ENCODE assay signal across 28 mouse cellular contexts in the genomic region with DNA sequence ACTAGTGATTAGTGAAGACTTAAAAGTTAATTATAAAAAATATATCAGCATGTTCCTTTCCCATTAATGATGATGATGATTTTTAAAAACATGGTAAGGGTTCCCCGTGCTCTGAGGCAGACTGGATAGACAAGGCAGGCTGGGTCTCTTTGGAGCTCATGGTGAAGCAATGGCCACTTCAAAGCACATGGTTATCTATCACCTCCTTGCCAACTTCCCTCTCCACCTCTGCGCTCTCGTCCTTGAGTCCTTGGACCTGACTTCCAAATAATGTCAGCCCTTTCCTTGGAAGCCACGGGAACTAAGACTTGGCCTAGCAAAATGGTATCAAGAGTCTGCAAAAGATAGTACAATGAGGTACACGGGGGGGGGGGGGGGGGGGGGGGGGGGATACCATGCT.
"Had no signal": no experiment of that assay in that cellular context is flagged by ENCODE, and none has a peak within 500 bp of the region (broad histone marks: within the 10 kb centered on the region; RNA-seq: fewer than 3 reads in every experiment).

No protein-coding gene starts in this region.

- H3K9ac ChIP-seq: limb, embryonic 12.5 days; limb, embryonic 13.5 days; limb, embryonic 15.5 days; liver, embryonic 12.5 days; liver, embryonic 14.5 days; liver, embryonic 15.5 days; liver, postnatal 0 days; lung, embryonic 14.5 days; lung, embryonic 15.5 days; midbrain, embryonic 12.5 days; midbrain, embryonic 13.5 days; midbrain, embryonic 15.5 days; neural tube, embryonic 12.5 days; neural tube, embryonic 13.5 days had no signal

- H3K4me3 ChIP-seq: left cerebral cortex, adult 2 months; limb, embryonic 10.5 days; limb, embryonic 12.5 days; limb, embryonic 13.5 days; limb, embryonic 15.5 days; liver, embryonic 12.5 days; liver, embryonic 13.5 days; liver, embryonic 15.5 days; lung, embryonic 15.5 days; midbrain, embryonic 10.5 days; midbrain, embryonic 12.5 days; midbrain, embryonic 13.5 days; midbrain, embryonic 15.5 days; myocyte; neural tube, embryonic 12.5 days; neural tube, embryonic 13.5 days had no signal

- H3K4me1 ChIP-seq: lung, embryonic 15.5 days had no signal

- H3K36me3 ChIP-seq: limb, embryonic 10.5 days; limb, embryonic 12.5 days; limb, embryonic 13.5 days; limb, embryonic 15.5 days; liver, embryonic 12.5 days; liver, embryonic 13.5 days; liver, embryonic 15.5 days; lung, embryonic 15.5 days; midbrain, embryonic 10.5 days; midbrain, embryonic 12.5 days; midbrain, embryonic 13.5 days; midbrain, embryonic 15.5 days; neural tube, embryonic 12.5 days; neural tube, embryonic 13.5 days had no signal

- H3K27me3 ChIP-seq: limb, embryonic 15.5 days; liver, embryonic 12.5 days; liver, embryonic 13.5 days; liver, embryonic 15.5 days; lung, embryonic 15.5 days; midbrain, embryonic 12.5 days; midbrain, embryonic 13.5 days; midbrain, embryonic 15.5 days; neural tube, embryonic 12.5 days; neural tube, embryonic 13.5 days had no signal

- DNase-seq: left cerebral cortex, postnatal 4 days; liver; liver, embryonic 13.5 days; liver, postnatal 0 days; lung, embryonic 14.5 days; lung, postnatal 10 days; lung, postnatal 14 days; midbrain, embryonic 14.5 days had no signal

- ATAC-seq: liver, embryonic 12.5 days; liver, postnatal 0 days; midbrain, embryonic 13.5 days; midbrain, embryonic 15.5 days; midbrain, embryonic 16.5 days had no signal

- H3K4me2 ChIP-seq: limb, embryonic 12.5 days; limb, embryonic 13.5 days; limb, embryonic 15.5 days; liver, embryonic 11.5 days; liver, embryonic 12.5 days; liver, embryonic 13.5 days; liver, embryonic 15.5 days; lung, embryonic 14.5 days; lung, embryonic 15.5 days; midbrain, embryonic 11.5 days; midbrain, embryonic 12.5 days; midbrain, embryonic 13.5 days; midbrain, embryonic 15.5 days; neural tube, embryonic 12.5 days; neural tube, embryonic 13.5 days had no signal

- H3K9me3 ChIP-seq: limb, embryonic 10.5 days; limb, embryonic 12.5 days; limb, embryonic 13.5 days; limb, embryonic 15.5 days; liver, embryonic 12.5 days; liver, embryonic 13.5 days; liver, embryonic 15.5 days; lung, embryonic 15.5 days; midbrain, embryonic 10.5 days; midbrain, embryonic 12.5 days; midbrain, embryonic 13.5 days; midbrain, embryonic 15.5 days; neural tube, embryonic 12.5 days; neural tube, embryonic 13.5 days had no signal

- H3K27ac ChIP-seq: left cerebral cortex, adult 2 months; limb, embryonic 10.5 days; limb, embryonic 12.5 days; limb, embryonic 13.5 days; limb, embryonic 15.5 days; liver, embryonic 12.5 days; liver, embryonic 13.5 days; liver, embryonic 14.5 days; liver, embryonic 15.5 days; lung, embryonic 15.5 days; macrophage; midbrain, embryonic 12.5 days; midbrain, embryonic 13.5 days; midbrain, embryonic 15.5 days; neural tube, embryonic 12.5 days; neural tube, embryonic 13.5 days had no signal
